Mouse (Mus musculus): Measurements from ENCODE around the gene C2. TPM values are rescaled to one million over a fixed set of nuclear protein-coding genes. Genes with fewer than 3 reads are reported as not detected.

The C2 gene
- polyA plus RNA-seq, 1 experiment from 2014 or later: 1.5 TPM

- no peaks in the 10 kb centered on the region for H3K9me3 ChIP-seq (ENCODE audit: control insufficient read depth, low read length)
- peaks cover 18% of the 10 kb centered on the region for H3K4me1 ChIP-seq (ENCODE audit: control insufficient read depth, insufficient read depth, low read length)
- H3K4me3 ChIP-seq (ENCODE audit: low read depth, low read length): no peak overlapping the region
- no peak overlapping the region for H3K27ac ChIP-seq (ENCODE audit: low read depth, low read length)
- H3K9ac ChIP-seq (replicated peaks; ENCODE audit: low read depth, low read length): no peak overlapping the region
- no peak for ATAC-seq (ENCODE audit: low read depth)
- H3K36me3 ChIP-seq (ENCODE audit: control insufficient read depth, insufficient read depth, low read length): no peaks in the 10 kb centered on the region
- no peak overlapping the region for H3K4me2 ChIP-seq (ENCODE audit: low read depth, low read length)
- WGBS: 98% methylated on average over 2 of the region's 2 CpGs
- no peaks in the 10 kb centered on the region for H3K27me3 ChIP-seq (ENCODE audit: control insufficient read depth, insufficient read depth, low read length)
Measured at GRCm38 (mm10) chr17:34891377-34891776, 6.7 kb downstream of the C2 start.

GRCm38 (mm10) chr17:34890074-34890743 is 7.9 kb downstream of the C2 start:
- 87% methylated on average over 12 of the region's 12 CpGs for WGBS
- H3K4me1 ChIP-seq (ENCODE audit: control insufficient read depth, insufficient read depth, low read length): peaks cover 6% of the 10 kb centered on the region
- H3K9me3 ChIP-seq (ENCODE audit: control insufficient read depth, low read length): no peaks in the 10 kb centered on the region
- H3K36me3 ChIP-seq (ENCODE audit: control insufficient read depth, insufficient read depth, low read length): no peaks in the 10 kb centered on the region
- no peak overlapping the region for H3K4me3 ChIP-seq (ENCODE audit: low read depth, low read length)
- no peaks in the 10 kb centered on the region for H3K27me3 ChIP-seq (ENCODE audit: control insufficient read depth, insufficient read depth, low read length)
- H3K27ac ChIP-seq (ENCODE audit: low read depth, low read length): no peak overlapping the region
- H3K4me2 ChIP-seq (ENCODE audit: low read depth, low read length): no peak overlapping the region
- no peak for ATAC-seq (ENCODE audit: low read depth)
- H3K9ac ChIP-seq (replicated peaks; ENCODE audit: low read depth, low read length): no peak overlapping the region

GRCm38 (mm10) chr17:34887942-34888341 is 10.1 kb downstream of the C2 start:
- no peak overlapping the region for H3K4me2 ChIP-seq (ENCODE audit: low read depth, low read length)
- H3K27ac ChIP-seq (ENCODE audit: low read depth, low read length): no peak overlapping the region
- ATAC-seq (ENCODE audit: low read depth): no peak
- H3K4me3 ChIP-seq (ENCODE audit: low read depth, low read length): no peak overlapping the region
- H3K9ac ChIP-seq (replicated peaks; ENCODE audit: low read depth, low read length): no peak overlapping the region
- no peaks in the 10 kb centered on the region for H3K4me1 ChIP-seq (ENCODE audit: control insufficient read depth, insufficient read depth, low read length)
- H3K27me3 ChIP-seq (ENCODE audit: control insufficient read depth, insufficient read depth, low read length): no peaks in the 10 kb centered on the region
- WGBS: 83% methylated on average over 5 of the region's 5 CpGs
- H3K36me3 ChIP-seq (ENCODE audit: control insufficient read depth, insufficient read depth, low read length): no peaks in the 10 kb centered on the region
- no peaks in the 10 kb centered on the region for H3K9me3 ChIP-seq (ENCODE audit: control insufficient read depth, low read length)

DNA sequence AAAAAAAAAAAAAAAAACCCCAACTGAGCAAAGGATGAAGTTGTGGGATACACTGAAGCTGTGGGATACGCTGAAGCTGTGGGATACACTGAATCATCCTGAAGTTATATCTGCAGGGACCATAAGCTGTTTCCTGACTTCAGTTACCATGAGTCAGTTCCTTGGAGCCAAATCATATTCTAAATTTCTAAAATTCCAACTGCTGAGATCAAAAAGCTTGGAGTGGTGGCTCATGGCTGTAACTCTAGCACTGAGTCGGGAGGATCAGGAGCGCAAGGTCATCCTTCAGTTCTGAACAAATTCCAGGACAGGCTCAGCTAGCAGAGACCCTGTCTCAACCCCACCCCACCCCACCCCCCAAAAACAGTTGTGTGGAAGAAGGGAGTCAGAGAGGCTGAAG is 12.4 kb downstream of the C2 start:
- Histone ChIP-seq H3K36me3 (ENCODE audit: control insufficient read depth, insufficient read depth, low read length) (no peaks in the 10 kb centered on the region), H3K4me3 (ENCODE audit: low read depth, low read length) (no peak overlapping the region), H3K4me2 (ENCODE audit: low read depth, low read length) (no peak overlapping the region), H3K9ac (replicated peaks; ENCODE audit: low read depth, low read length) (no peak overlapping the region), H3K27ac (ENCODE audit: low read depth, low read length) (no peak overlapping the region), H3K4me1 (ENCODE audit: control insufficient read depth, insufficient read depth, low read length) (no peaks in the 10 kb centered on the region), H3K9me3 (ENCODE audit: control insufficient read depth, low read length) (no peaks in the 10 kb centered on the region), H3K27me3 (ENCODE audit: control insufficient read depth, insufficient read depth, low read length) (0 out of 2 replicates have a peak, but pooled peaks cover 4% of the 10 kb centered on the region)
- no peak for ATAC-seq (ENCODE audit: low read depth)
- 93% methylated on average over 3 of the region's 3 CpGs for WGBS

GRCm38 (mm10) chr17:34884704-34885103 is 13.4 kb downstream of the C2 start:
- Histone ChIP-seq H3K27ac (ENCODE audit: low read depth, low read length) (no peak overlapping the region), H3K9me3 (ENCODE audit: control insufficient read depth, low read length) (no peaks in the 10 kb centered on the region), H3K27me3 (ENCODE audit: control insufficient read depth, insufficient read depth, low read length) (0 out of 2 replicates have a peak, but pooled peaks cover 4% of the 10 kb centered on the region), H3K4me3 (ENCODE audit: low read depth, low read length) (no peak overlapping the region), H3K4me2 (ENCODE audit: low read depth, low read length) (no peak overlapping the region), H3K4me1 (ENCODE audit: control insufficient read depth, insufficient read depth, low read length) (no peaks in the 10 kb centered on the region), H3K9ac (replicated peaks; ENCODE audit: low read depth, low read length) (no peak overlapping the region), H3K36me3 (ENCODE audit: control insufficient read depth, insufficient read depth, low read length) (no peaks in the 10 kb centered on the region)
- ATAC-seq (ENCODE audit: low read depth): no peak
- 91% methylated on average over 6 of the region's 6 CpGs for WGBS

DNA sequence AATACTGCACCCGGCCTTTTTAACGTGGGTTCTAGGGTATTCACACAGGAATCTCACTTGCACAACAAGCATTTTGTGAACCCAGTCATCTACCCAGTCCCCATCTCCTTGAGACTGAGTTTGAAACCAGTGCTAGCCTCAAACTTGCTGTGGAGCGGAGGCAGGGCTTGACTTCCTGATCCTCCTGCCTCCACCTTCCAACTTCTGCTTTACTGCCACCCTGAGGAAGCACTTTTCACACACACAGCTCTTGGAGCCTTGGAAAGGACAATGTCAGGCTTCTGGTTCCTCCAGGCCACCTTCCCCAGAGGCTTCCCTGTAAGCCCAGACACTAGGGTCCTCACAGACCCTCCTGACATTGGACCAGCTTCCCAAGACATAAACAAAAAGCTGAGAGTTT is 14.7 kb downstream of the C2 start:
- no peaks in the 10 kb centered on the region for H3K9me3 ChIP-seq (ENCODE audit: control insufficient read depth, low read length)
- WGBS: 58% methylated on average over 3 of the region's 3 CpGs
- no peaks in the 10 kb centered on the region for H3K4me1 ChIP-seq (ENCODE audit: control insufficient read depth, insufficient read depth, low read length)
- no peak overlapping the region for H3K4me3 ChIP-seq (ENCODE audit: low read depth, low read length)
- no peak overlapping the region for H3K4me2 ChIP-seq (ENCODE audit: low read depth, low read length)
- ATAC-seq (ENCODE audit: low read depth): no peak
- 0 out of 2 replicates have a peak, but pooled peaks cover 4% of the 10 kb centered on the region for H3K27me3 ChIP-seq (ENCODE audit: control insufficient read depth, insufficient read depth, low read length)
- no peaks in the 10 kb centered on the region for H3K36me3 ChIP-seq (ENCODE audit: control insufficient read depth, insufficient read depth, low read length)
- no peak overlapping the region for H3K27ac ChIP-seq (ENCODE audit: low read depth, low read length)
- no peak overlapping the region for H3K9ac ChIP-seq (replicated peaks; ENCODE audit: low read depth, low read length)

DNA sequence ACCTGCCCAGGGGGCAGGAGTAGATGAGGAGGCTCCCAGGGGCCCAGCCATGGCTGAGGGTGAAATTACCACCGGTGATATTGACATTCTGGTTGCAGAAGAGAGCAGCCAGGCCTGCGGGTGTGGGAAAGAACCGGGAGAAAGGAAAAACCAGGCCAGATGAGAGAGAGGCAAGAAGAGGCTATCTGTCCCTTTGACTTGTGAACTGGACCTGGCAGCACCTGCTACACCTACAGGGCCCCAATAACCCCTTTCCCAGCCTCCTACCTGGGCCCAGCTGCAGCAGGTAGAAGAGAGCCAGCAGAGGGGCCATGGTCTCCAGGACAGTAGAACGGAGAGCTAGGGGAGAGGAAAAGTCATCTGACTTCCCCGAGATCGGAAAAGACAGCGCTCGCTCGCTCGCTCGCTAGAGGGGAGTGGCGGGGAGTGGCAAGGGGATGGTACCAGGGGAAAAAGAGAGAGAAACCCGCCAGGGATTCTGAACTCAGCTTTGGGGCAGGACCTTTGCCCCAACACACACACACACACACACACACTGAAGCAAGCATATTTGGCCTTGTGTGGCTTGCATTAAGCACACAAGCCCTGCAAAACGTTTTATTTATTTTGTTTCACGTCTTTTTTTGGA is 16.3 kb downstream of the C2 start, which contains the start of gene Gm20547:
Gm20547 (minus strand) TSS at position 360 of the 628 bp plus-strand sequence.
- no peak for ATAC-seq (ENCODE audit: low read depth)
- WGBS: 15% methylated on average over 15 of the region's 15 CpGs
- no peak within 1 kb of the TSS for H3K4me2 ChIP-seq (ENCODE audit: low read depth, low read length)
- no peaks in the 10 kb centered on the region for H3K9me3 ChIP-seq (ENCODE audit: control insufficient read depth, low read length)
- H3K27me3 ChIP-seq (ENCODE audit: control insufficient read depth, insufficient read depth, low read length): 0 out of 2 replicates have a peak, but pooled peaks cover 4% of the 10 kb centered on the region
- no peaks in the 10 kb centered on the region for H3K36me3 ChIP-seq (ENCODE audit: control insufficient read depth, insufficient read depth, low read length)
- H3K4me3 ChIP-seq (ENCODE audit: low read depth, low read length): no peak within 1 kb of the TSS
- H3K9ac ChIP-seq (replicated peaks; ENCODE audit: low read depth, low read length): no peak within 1 kb of the TSS
- H3K27ac ChIP-seq (ENCODE audit: low read depth, low read length): no peak within 1 kb of the TSS
- no peaks in the 10 kb centered on the region for H3K4me1 ChIP-seq (ENCODE audit: control insufficient read depth, insufficient read depth, low read length)

DNA sequence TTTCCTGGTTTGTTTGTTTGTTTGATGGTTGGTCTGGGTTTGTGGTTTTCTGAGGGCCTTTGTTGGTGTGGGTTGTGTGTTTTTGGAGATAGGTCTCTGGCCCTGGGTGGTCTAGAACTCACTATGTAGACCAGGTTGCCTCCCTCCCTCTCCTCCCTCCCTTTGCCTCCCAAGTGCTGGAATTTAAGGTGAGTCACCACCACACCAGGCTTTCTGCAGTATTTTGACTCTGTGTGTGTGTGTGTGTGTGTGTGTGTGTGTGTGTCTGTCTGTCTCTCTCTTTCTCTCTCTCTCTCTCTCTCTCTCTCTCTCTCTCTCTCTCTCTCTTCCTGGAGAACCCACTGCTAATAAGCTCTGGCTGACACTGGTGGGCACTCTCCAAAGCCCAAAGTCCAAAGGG is 16.9 kb downstream of the C2 start:
- Histone ChIP-seq H3K4me1 (ENCODE audit: control insufficient read depth, insufficient read depth, low read length) (no peaks in the 10 kb centered on the region), H3K4me2 (ENCODE audit: low read depth, low read length) (no peak overlapping the region), H3K27ac (ENCODE audit: low read depth, low read length) (no peak overlapping the region), H3K9ac (replicated peaks; ENCODE audit: low read depth, low read length) (no peak overlapping the region), H3K27me3 (ENCODE audit: control insufficient read depth, insufficient read depth, low read length) (0 out of 2 replicates have a peak, but pooled peaks cover 4% of the 10 kb centered on the region), H3K9me3 (ENCODE audit: control insufficient read depth, low read length) (no peaks in the 10 kb centered on the region), H3K36me3 (ENCODE audit: control insufficient read depth, insufficient read depth, low read length) (no peaks in the 10 kb centered on the region), H3K4me3 (ENCODE audit: low read depth, low read length) (no peak overlapping the region)
- no peak for ATAC-seq (ENCODE audit: low read depth)

DNA sequence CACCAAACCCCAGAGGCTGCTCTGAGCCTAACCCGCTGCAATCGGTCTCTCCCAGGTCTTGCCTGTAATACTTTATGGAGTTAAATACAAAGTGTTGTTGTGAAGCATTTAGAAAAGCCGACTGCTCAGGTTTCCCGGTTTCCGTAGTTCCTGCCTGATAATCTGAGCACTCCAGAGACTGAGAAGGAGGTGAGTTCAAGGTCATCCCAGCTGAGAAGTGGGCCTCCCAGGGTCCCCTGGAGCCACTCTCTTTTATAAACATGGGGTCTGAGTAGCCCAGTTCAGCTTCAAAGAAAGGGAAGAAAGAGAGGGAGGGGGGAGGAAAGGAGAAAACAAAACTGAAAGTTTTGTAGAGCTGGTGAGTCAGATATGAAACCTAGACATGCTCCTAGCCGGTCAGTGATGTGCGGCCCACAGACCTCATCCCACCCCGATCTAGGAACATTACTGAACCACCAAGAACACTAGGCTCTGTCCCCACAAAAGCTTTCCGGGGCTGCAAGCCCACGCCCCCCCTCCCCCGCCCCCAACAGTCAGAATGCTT is 18.7 kb downstream of the C2 start, which contains the start of gene Zbtb12:
Zbtb12 (plus strand) TSS at position 148 of the 544 bp plus-strand sequence.
- Histone ChIP-seq H3K4me3 (ENCODE audit: low read depth, low read length) (no peak within 1 kb of the TSS), H3K27me3 (ENCODE audit: control insufficient read depth, insufficient read depth, low read length) (0 out of 2 replicates have a peak, but pooled peaks cover 4% of the 10 kb centered on the region), H3K36me3 (ENCODE audit: control insufficient read depth, insufficient read depth, low read length) (no peaks in the 10 kb centered on the region), H3K4me1 (ENCODE audit: control insufficient read depth, insufficient read depth, low read length) (no peaks in the 10 kb centered on the region), H3K27ac (ENCODE audit: low read depth, low read length) (no peak within 1 kb of the TSS), H3K9me3 (ENCODE audit: control insufficient read depth, low read length) (no peaks in the 10 kb centered on the region), H3K4me2 (ENCODE audit: low read depth, low read length) (no peak within 1 kb of the TSS), H3K9ac (replicated peaks; ENCODE audit: low read depth, low read length) (no peak within 1 kb of the TSS)
- 64% methylated on average over 11 of the region's 11 CpGs for WGBS
- ATAC-seq (ENCODE audit: low read depth): no peak

Data from neural tube, embryonic 14.5 days (tissue).